Mouse (Mus musculus): Measurements from ENCODE around the gene Sgcd. TPM values are rescaled to one million over a fixed set of nuclear protein-coding genes. Genes with fewer than 3 reads are reported as not detected.

Sgcd gene
- polyA plus RNA-seq, 1 experiment from 2014 or later = 6.8 TPM

DNA sequence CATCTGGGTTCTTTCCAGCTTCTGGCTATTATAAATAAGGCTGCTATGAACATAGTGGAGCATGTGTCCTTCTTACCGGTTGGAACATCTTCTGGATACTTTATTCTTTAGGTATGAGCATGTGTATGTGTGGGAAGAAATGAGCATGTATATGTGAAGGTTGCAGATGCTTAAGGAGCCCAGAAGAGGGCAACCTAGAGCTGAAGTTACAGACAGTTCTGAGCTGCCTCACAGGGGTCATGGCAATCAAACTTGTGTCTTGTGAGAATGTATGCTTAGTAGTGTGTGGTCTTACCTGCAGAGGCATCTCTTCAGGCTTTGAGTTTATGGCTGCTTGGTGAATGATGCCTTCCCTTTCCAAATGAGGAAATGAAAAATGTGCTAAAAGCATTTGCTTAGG is 1084.5 kb downstream of the Sgcd start:
- no peak overlapping the region for H3K4me3 ChIP-seq (replicated peaks)
- no peak overlapping the region for H3K27ac ChIP-seq (replicated peaks)
- no peak for ATAC-seq (ENCODE audit: low FRiP score)
- no peak overlapping the region for H3K9ac ChIP-seq (replicated peaks)
- H3K4me1 ChIP-seq = no peaks in the 10 kb centered on the region
- no peaks in the 10 kb centered on the region for H3K36me3 ChIP-seq
- H3K4me2 ChIP-seq = no peak overlapping the region
- H3K9me3 ChIP-seq (replicated peaks) = no peaks in the 10 kb centered on the region
- no peaks in the 10 kb centered on the region for H3K27me3 ChIP-seq (replicated peaks)
- 86% methylated on average over 1 of the region's 1 CpGs for WGBS

DNA sequence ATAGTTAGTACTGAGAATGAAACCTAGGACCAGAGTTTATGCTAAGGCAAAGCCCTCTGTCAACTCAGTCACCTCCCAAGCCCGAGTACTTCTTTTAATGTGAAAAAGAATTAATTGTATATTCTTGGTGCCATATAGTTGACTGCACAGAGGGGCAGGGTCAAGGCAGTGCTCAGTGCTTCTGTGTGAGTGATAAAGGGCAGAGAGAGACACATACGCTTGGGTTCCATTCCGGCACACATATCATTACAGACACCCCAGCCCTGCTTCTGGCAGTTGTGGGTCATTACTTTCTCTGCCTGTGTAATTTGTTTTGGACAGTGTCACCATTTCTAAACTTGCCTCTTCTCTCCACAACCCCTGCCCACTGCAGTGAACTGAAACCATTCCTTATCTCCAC is 1099.7 kb downstream of the Sgcd start:
- Histone ChIP-seq H3K9ac (replicated peaks) (no peak overlapping the region), H3K27ac (replicated peaks) (no peak overlapping the region), H3K9me3 (replicated peaks) (no peaks in the 10 kb centered on the region), H3K36me3 (no peaks in the 10 kb centered on the region), H3K4me1 (no peaks in the 10 kb centered on the region), H3K4me3 (replicated peaks) (no peak overlapping the region), H3K4me2 (no peak overlapping the region), H3K27me3 (replicated peaks) (no peaks in the 10 kb centered on the region)
- ATAC-seq (ENCODE audit: low FRiP score) = no peak
- 79% methylated on average over 3 of the region's 3 CpGs for WGBS

DNA sequence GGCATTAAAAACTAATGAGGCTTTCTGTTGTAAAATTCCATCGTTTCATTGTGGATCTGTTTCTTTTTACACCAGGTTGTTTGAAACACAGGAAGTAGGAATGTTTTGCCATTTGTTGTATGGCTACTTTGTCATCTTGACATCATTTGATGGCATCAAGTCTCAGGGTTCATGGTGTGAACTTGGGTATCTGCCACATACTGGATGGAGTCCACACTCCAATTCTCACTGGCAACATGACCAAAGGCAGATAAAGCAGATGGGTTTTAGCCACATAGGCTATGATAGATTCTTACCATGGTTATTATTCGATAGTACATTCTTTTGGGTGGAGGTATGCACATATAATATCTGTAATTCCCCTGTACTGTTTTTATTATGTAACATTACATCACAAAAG is 1106.3 kb downstream of the Sgcd start:
- Histone ChIP-seq H3K27ac (replicated peaks) (no peak overlapping the region), H3K4me1 (no peaks in the 10 kb centered on the region), H3K36me3 (no peaks in the 10 kb centered on the region), H3K4me2 (no peak overlapping the region), H3K27me3 (replicated peaks) (no peaks in the 10 kb centered on the region), H3K9ac (replicated peaks) (no peak overlapping the region), H3K4me3 (replicated peaks) (no peak overlapping the region), H3K9me3 (replicated peaks) (no peaks in the 10 kb centered on the region)
- WGBS = 88% methylated on average over 2 of the region's 2 CpGs
- ATAC-seq (ENCODE audit: low FRiP score) = no peak

DNA sequence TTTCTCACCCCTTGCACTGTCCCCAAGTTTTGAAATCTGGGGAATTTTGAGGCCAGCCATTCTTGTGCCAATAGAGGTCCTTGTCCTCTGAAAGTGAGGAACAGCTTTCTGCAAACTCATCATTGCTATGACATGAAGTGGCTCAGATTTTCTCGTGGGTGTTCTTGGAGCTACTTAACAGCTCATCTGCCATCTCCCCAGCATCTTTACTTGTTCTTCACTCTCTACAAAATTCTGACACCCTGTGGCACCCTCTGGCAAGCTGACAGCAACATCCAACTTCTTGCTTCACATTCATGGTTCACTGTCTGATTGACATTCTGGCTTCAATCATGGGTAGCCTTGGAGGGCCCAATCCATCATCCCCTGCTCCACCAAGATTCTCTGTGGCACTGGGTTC is 1113.0 kb downstream of the Sgcd start:
- WGBS = 91% methylated on average over 1 of the region's 1 CpGs
- H3K36me3 ChIP-seq = no peaks in the 10 kb centered on the region
- no peaks in the 10 kb centered on the region for H3K4me1 ChIP-seq
- no peak for ATAC-seq (ENCODE audit: low FRiP score)
- no peaks in the 10 kb centered on the region for H3K9me3 ChIP-seq (replicated peaks)
- no peak overlapping the region for H3K9ac ChIP-seq (replicated peaks)
- H3K27me3 ChIP-seq (replicated peaks) = no peaks in the 10 kb centered on the region
- no peak overlapping the region for H3K4me2 ChIP-seq
- no peak overlapping the region for H3K4me3 ChIP-seq (replicated peaks)
- H3K27ac ChIP-seq (replicated peaks) = no peak overlapping the region

DNA sequence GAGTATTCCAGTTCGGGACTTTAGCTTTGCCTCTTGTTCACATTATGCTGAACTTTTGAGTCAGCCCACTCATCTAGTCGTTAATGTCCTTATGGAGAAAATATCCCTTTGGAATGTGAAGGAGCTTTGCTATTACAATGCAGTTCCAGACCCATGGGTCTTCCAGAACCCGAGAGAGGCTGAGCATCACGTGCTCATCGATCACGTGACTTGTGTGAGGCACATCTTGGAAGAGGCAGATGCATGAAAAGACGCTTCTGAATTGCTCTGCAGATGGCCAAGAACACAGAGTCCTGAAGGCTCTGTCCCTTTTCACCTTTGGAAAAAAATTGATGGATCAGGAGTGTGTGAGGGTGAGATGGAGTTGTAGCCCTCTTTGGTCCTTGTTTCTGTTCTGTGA is 1120.2 kb downstream of the Sgcd start:
- H3K9me3 ChIP-seq (replicated peaks) = no peaks in the 10 kb centered on the region
- no peak overlapping the region for H3K4me3 ChIP-seq (replicated peaks)
- WGBS = 83% methylated on average over 7 of the region's 7 CpGs
- H3K9ac ChIP-seq (replicated peaks) = no peak overlapping the region
- no peaks in the 10 kb centered on the region for H3K36me3 ChIP-seq
- no peaks in the 10 kb centered on the region for H3K27me3 ChIP-seq (replicated peaks)
- H3K27ac ChIP-seq (replicated peaks) = no peak overlapping the region
- H3K4me2 ChIP-seq = no peak overlapping the region
- ATAC-seq (ENCODE audit: low FRiP score) = no peak
- no peaks in the 10 kb centered on the region for H3K4me1 ChIP-seq

DNA sequence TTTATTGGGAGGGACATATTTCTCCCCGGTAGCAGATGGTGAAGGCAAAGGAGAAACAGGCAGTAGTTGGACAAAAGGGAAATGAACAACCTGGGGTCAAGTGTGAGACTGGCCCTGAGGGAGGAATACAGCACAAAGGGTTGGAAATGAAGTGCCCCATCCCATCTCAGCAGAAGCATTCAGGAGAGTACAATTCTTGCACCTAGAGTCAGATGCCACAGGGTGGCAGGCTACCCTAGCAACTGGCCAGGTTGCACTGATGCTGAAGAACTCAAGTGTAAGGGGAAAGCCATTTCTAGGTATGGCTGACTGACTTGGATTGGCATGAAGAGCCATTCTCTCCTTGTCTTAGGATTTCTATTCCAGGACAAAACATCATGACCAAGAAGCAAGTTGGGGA is 1124.0 kb downstream of the Sgcd start:
- Histone ChIP-seq H3K36me3 (no peaks in the 10 kb centered on the region), H3K27me3 (replicated peaks) (no peaks in the 10 kb centered on the region), H3K9ac (replicated peaks) (no peak overlapping the region), H3K27ac (replicated peaks) (no peak overlapping the region), H3K4me1 (no peaks in the 10 kb centered on the region), H3K9me3 (replicated peaks) (no peaks in the 10 kb centered on the region), H3K4me3 (replicated peaks) (no peak overlapping the region), H3K4me2 (no peak overlapping the region)
- 79% methylated on average over 1 of the region's 1 CpGs for WGBS
- ATAC-seq (ENCODE audit: low FRiP score) = no peak

DNA sequence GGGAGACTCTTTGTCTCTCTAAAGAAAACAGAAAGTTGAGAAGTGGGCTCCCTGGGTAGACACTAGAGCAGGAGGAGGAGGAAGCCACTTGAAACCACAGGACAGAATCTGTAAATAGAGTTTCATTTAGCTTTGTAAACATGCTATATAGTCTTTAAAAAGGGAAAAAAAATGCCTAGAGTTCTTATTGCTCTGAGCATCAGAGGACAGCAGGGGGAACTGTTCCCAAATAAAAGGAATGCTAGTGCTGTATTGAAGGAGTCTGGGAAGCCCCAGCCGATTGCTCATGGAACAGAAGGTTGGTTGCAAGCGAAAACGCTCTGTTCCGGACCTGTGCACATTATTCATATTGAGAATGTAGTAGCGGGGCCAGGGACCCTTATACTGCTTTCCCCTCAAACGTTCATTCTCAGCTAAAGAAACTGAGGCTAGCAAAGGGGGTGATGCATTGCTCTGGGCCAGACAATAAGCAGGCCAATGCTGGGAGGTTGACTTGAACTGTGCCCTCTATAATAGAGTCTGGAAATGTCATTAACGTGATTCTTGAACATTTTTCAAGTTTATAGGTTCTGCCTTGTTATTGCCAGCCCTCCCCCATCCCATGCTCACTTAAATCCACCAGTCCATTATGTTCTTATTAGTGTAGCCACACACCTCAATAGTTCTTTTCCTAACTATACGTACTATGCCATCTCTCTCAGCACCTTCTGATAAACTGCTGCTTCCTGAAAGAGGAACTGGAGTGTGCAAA is 1140.4 kb downstream of the Sgcd start:
- H3K36me3 ChIP-seq = no peaks in the 10 kb centered on the region
- peak; percentile 78; the same call in 1 of the 2 replicates for ATAC-seq (ENCODE audit: low FRiP score)
- no peaks in the 10 kb centered on the region for H3K27me3 ChIP-seq (replicated peaks)
- no peak overlapping the region for H3K4me2 ChIP-seq
- H3K27ac ChIP-seq (replicated peaks) = no peak overlapping the region
- H3K9ac ChIP-seq (replicated peaks) = no peak overlapping the region
- peaks cover 6% of the 10 kb centered on the region for H3K4me1 ChIP-seq
- no peaks in the 10 kb centered on the region for H3K9me3 ChIP-seq (replicated peaks)
- 26% methylated on average over 8 of the region's 8 CpGs for WGBS
- no peak overlapping the region for H3K4me3 ChIP-seq (replicated peaks)

DNA sequence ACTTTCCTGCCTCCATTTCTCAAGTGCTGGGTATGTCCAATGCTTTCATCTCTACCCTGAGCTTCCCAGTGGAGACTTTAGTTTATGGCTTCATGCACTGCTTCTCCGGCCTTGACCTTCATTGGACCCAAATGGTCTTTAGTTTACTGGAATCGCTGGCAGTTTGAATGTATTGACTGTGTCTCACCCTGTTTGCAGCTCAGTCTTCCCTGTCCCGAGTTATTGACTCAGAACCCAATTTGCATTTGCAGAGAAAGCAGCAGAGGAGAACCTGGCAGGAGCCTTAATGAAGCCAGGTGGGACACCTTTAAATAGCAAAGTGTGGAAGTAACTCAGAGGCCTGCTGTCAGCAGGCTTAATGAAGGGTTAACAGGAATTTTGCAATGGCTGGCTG is 1140.9 kb downstream of the Sgcd start:
- Histone ChIP-seq H3K27me3 (replicated peaks) (no peaks in the 10 kb centered on the region), H3K27ac (replicated peaks) (no peak overlapping the region), H3K4me3 (replicated peaks) (no peak overlapping the region), H3K4me2 (no peak overlapping the region), H3K36me3 (no peaks in the 10 kb centered on the region), H3K9ac (replicated peaks) (no peak overlapping the region), H3K4me1 (peaks cover 6% of the 10 kb centered on the region), H3K9me3 (replicated peaks) (no peaks in the 10 kb centered on the region)
- WGBS = 46% methylated on average over 3 of the region's 3 CpGs
- ATAC-seq (ENCODE audit: low FRiP score) = no peak

DNA sequence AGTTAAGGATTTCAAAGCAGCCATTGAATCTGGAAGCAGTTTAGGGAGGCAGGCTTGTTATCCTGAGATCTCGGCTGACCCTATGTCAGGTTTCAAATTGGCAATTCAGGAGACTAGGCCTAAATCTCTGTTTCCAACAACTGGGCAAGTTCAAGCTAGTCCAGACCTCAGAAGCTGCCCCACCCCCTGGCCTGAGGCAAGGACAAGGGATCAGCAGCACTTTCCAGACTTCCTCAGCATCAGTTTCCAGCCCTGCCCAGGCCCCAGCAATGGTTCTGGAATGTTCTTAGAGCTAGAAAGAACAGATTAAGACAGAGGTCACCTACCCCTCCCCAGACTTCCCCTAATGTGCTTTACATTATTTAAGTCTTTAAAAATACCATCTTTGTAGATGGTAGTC is 1142.1 kb downstream of the Sgcd start:
- H3K9ac ChIP-seq (replicated peaks) = no peak overlapping the region
- no peak overlapping the region for H3K4me3 ChIP-seq (replicated peaks)
- H3K4me2 ChIP-seq = no peak overlapping the region
- WGBS = 60% methylated on average over 1 of the region's 1 CpGs
- H3K36me3 ChIP-seq = no peaks in the 10 kb centered on the region
- ATAC-seq (ENCODE audit: low FRiP score) = no peak
- no peaks in the 10 kb centered on the region for H3K9me3 ChIP-seq (replicated peaks)
- peaks cover 6% of the 10 kb centered on the region for H3K4me1 ChIP-seq
- H3K27ac ChIP-seq (replicated peaks) = no peak overlapping the region
- no peaks in the 10 kb centered on the region for H3K27me3 ChIP-seq (replicated peaks)
